Mouse (Mus musculus): ENCODE measurements at regions not wholly inside any gene's neighbourhood (a gene's known extent, or its start where the extent isn't known, plus 50 kb on each side); places are given as distances from the start of the nearest gene placed in this dataset.

DNA sequence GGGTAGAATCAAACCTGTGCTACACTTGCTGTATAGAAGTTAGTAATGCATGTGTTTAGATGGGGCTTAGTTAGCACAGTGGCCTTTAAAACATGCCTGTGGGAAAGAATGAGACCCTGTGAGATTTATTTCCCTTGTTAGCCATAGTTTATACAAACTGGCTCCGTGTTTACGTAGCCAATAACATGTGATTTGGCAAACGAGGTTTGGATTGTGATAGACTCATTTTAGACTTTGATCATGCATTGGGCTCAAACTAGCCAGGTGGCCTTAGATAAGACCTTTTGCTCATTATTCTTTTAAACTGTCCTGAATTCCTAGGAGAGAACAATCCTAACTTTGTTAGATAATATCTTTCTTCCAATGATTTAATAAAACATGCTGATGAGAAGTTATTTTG is 115.2 kb upstream of the Fam19a1 start:
- 55% methylated on average over 3 of the region's 3 CpGs for WGBS (ENCODE audit: insufficient replicate concordance)
- no peaks in the 10 kb centered on the region for H3K27me3 ChIP-seq (ENCODE audit: control insufficient read depth, insufficient read depth, low read depth, low read length)

DNA sequence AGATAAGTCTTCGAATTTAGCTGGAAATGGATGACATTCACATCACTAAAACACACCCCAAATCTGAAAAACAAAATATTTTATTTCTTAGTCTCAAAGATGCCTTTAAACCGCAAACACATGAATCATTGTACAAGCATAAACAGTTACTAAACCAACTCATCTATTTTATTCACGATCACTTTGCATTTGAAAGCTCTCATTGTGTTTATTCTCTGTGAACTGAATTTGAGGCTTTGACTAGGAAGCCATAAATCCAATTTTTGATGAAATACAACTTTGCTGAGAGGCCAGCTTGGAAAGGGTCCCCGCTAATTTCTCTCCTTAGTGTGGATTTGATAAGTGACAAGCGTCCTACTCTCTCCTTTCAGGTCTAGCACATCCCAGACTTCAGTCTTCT is 113.5 kb upstream of the Fam19a1 start:
- ATAC-seq (ENCODE audit: low read depth) = no peak
- no peaks in the 10 kb centered on the region for H3K27me3 ChIP-seq (ENCODE audit: control insufficient read depth, insufficient read depth, low read depth, low read length)
- no peak overlapping the region for H3K9ac ChIP-seq (ENCODE audit: low read depth, low read length)
- no peak overlapping the region for H3K27ac ChIP-seq (ENCODE audit: low read length)
- H3K4me3 ChIP-seq (ENCODE audit: low read depth, low read length) = no peak overlapping the region
- 64% methylated on average over 5 of the region's 5 CpGs for WGBS (ENCODE audit: insufficient replicate concordance)
- no peaks in the 10 kb centered on the region for H3K36me3 ChIP-seq (ENCODE audit: control insufficient read depth, insufficient read depth)
- no peaks in the 10 kb centered on the region for H3K9me3 ChIP-seq (replicated peaks; ENCODE audit: control insufficient read depth, low read length)
- no peak overlapping the region for H3K4me2 ChIP-seq (ENCODE audit: low read depth, low read length)
- H3K4me1 ChIP-seq (ENCODE audit: control insufficient read depth, low read depth, low read length) = no peaks in the 10 kb centered on the region

More for the DNA sequence above, 115.2 kb upstream of the Fam19a1 start:
- H3K9me3 ChIP-seq (replicated peaks; ENCODE audit: control insufficient read depth, low read length) = no peaks in the 10 kb centered on the region
- no peak for ATAC-seq (ENCODE audit: low read depth)
- H3K27ac ChIP-seq (ENCODE audit: low read length) = no peak overlapping the region
- H3K36me3 ChIP-seq (ENCODE audit: control insufficient read depth, insufficient read depth) = no peaks in the 10 kb centered on the region
- no peaks in the 10 kb centered on the region for H3K4me1 ChIP-seq (ENCODE audit: control insufficient read depth, low read depth, low read length)
- H3K4me3 ChIP-seq (ENCODE audit: low read depth, low read length) = no peak overlapping the region
- no peak overlapping the region for H3K9ac ChIP-seq (ENCODE audit: low read depth, low read length)
- no peak overlapping the region for H3K4me2 ChIP-seq (ENCODE audit: low read depth, low read length)

DNA sequence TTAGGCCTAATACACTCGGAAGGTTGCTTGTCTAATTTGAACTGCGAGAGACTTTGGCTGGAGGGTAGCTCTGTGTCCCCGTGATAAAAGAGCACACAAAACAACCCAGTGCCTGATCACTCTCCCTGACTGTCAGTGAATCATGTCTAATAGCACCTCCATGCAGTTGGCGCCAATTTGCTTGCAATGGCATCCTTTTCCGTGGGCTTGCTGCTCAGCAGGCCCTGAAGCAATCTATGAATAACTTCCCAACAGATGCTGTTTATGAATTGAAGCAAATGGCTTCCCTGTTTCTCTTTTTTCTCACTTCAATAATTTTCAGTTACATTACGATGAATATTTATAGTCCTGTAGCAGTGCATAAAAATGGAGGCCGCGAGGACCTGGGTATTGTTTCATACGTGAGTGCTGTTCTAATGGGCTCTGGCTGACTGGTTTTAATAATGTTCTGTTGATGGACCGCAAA is 112.9 kb upstream of the Fam19a1 start:
- Histone ChIP-seq H3K4me3 (ENCODE audit: low read depth, low read length) (no peak overlapping the region), H3K27ac (ENCODE audit: low read length) (no peak overlapping the region), H3K36me3 (ENCODE audit: control insufficient read depth, insufficient read depth) (no peaks in the 10 kb centered on the region), H3K4me2 (ENCODE audit: low read depth, low read length) (no peak overlapping the region), H3K9ac (ENCODE audit: low read depth, low read length) (no peak overlapping the region), H3K4me1 (ENCODE audit: control insufficient read depth, low read depth, low read length) (no peaks in the 10 kb centered on the region), H3K9me3 (replicated peaks; ENCODE audit: control insufficient read depth, low read length) (no peaks in the 10 kb centered on the region), H3K27me3 (ENCODE audit: control insufficient read depth, insufficient read depth, low read depth, low read length) (no peaks in the 10 kb centered on the region)
- no peak for ATAC-seq (ENCODE audit: low read depth)
- WGBS (ENCODE audit: insufficient replicate concordance) = 74% methylated on average over 10 of the region's 10 CpGs

DNA sequence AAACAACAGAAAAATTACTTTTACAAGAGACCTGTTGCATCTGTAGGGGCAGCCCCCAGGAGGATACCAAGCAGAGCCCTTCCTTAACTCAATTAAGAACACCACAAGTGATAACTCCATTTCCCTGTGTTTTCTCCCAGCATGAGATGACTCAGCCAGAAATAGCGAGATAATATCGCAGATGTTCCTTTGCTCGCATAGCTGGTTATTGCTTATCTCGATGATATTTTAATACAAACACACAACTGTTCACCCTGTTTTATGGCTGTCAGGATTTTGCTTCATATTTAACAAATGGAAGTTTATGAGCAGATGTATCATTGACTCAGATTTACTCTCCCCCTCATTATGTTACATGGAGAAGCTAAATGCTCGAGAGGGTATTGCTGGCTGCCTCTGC is 101.7 kb upstream of the Fam19a1 start:
- H3K27me3 ChIP-seq (ENCODE audit: control insufficient read depth, insufficient read depth, low read depth, low read length) = no peaks in the 10 kb centered on the region
- H3K36me3 ChIP-seq (ENCODE audit: control insufficient read depth, insufficient read depth) = no peaks in the 10 kb centered on the region
- no peaks in the 10 kb centered on the region for H3K9me3 ChIP-seq (replicated peaks; ENCODE audit: control insufficient read depth, low read length)
- WGBS (ENCODE audit: insufficient replicate concordance) = 69% methylated on average over 5 of the region's 5 CpGs
- no peak for ATAC-seq (ENCODE audit: low read depth)
- H3K4me2 ChIP-seq (ENCODE audit: low read depth, low read length) = no peak overlapping the region
- no peak overlapping the region for H3K9ac ChIP-seq (ENCODE audit: low read depth, low read length)
- no peaks in the 10 kb centered on the region for H3K4me1 ChIP-seq (ENCODE audit: control insufficient read depth, low read depth, low read length)
- H3K27ac ChIP-seq (ENCODE audit: low read length) = no peak overlapping the region
- H3K4me3 ChIP-seq (ENCODE audit: low read depth, low read length) = no peak overlapping the region

DNA sequence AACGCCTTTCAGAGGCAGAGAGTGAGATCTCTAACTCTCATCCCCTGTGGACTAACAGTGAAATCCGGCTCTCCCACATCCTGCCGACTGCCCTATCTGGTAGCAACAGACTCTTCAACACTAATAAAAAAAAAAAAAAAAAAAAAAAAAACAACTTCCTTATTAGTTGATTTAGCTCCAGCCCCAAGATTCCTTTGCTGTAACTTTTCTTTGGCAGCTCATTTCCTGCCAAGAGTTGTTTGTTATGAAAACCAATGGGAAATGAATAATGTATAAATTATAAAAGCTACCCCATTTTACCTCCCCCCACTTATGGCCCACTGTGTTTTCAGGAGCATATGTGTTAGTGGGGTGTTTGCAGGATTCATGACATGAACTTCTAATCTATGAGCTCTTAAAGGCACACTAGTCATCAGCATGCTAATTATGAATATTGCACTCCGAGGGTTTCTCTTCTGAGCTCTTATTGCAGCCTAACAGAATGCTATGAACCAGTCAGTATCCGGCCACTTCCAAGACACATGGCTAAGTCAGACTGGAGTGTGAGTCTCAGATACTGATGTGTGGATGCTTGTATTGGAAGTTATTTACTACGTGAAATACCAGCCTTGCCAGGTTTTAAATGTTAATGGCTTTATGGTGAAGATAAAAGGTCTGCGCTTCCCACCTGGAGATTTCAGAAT is 84.8 kb upstream of the Fam19a1 start:
- H3K36me3 ChIP-seq (ENCODE audit: control insufficient read depth, insufficient read depth) = no peaks in the 10 kb centered on the region
- H3K4me1 ChIP-seq (ENCODE audit: control insufficient read depth, low read depth, low read length) = no peaks in the 10 kb centered on the region
- H3K4me2 ChIP-seq (ENCODE audit: low read depth, low read length) = no peak overlapping the region
- no peaks in the 10 kb centered on the region for H3K27me3 ChIP-seq (ENCODE audit: control insufficient read depth, insufficient read depth, low read depth, low read length)
- no peak for ATAC-seq (ENCODE audit: low read depth)
- no peak overlapping the region for H3K4me3 ChIP-seq (ENCODE audit: low read depth, low read length)
- WGBS (ENCODE audit: insufficient replicate concordance) = 32% methylated on average over 7 of the region's 7 CpGs
- H3K9me3 ChIP-seq (replicated peaks; ENCODE audit: control insufficient read depth, low read length) = no peaks in the 10 kb centered on the region
- H3K9ac ChIP-seq (ENCODE audit: low read depth, low read length) = no peak overlapping the region
- H3K27ac ChIP-seq (ENCODE audit: low read length) = no peak overlapping the region

GRCm38 (mm10) chr6:96043711-96044110 is 69.2 kb upstream of the Fam19a1 start:
- Histone ChIP-seq H3K4me1 (ENCODE audit: control insufficient read depth, low read depth, low read length) (no peaks in the 10 kb centered on the region), H3K9me3 (replicated peaks; ENCODE audit: control insufficient read depth, low read length) (no peaks in the 10 kb centered on the region), H3K4me3 (ENCODE audit: low read depth, low read length) (no peak overlapping the region), H3K4me2 (ENCODE audit: low read depth, low read length) (no peak overlapping the region), H3K36me3 (ENCODE audit: control insufficient read depth, insufficient read depth) (no peaks in the 10 kb centered on the region), H3K27ac (ENCODE audit: low read length) (no peak overlapping the region), H3K27me3 (ENCODE audit: control insufficient read depth, insufficient read depth, low read depth, low read length) (no peaks in the 10 kb centered on the region), H3K9ac (ENCODE audit: low read depth, low read length) (no peak overlapping the region)
- no peak for ATAC-seq (ENCODE audit: low read depth)
- WGBS (ENCODE audit: insufficient replicate concordance) = 50% methylated on average over 4 of the region's 4 CpGs

DNA sequence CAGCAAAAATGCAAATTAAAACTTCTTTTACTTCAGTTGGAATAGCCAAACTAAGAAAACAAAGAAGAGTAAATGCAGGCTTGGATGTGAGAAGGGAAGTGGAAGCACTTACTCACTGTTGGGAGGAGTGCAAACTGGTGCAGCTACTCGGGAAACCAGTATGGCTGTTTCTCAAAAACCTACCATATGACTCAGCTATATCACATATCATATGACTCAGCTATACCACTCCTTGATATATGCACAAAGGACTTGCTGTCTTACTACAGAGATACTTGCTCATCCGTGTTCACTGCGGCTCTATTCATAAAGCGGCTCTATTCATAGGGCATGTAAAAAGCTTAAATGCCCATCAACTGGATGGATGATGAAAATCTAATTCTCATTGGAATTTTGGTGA is 59.5 kb upstream of the Fam19a1 start:
- 64% methylated on average over 4 of the region's 4 CpGs for WGBS (ENCODE audit: insufficient replicate concordance)

GRCm38 (mm10) chr6:96057011-96057410 is 55.9 kb upstream of the Fam19a1 start:
- Histone ChIP-seq H3K36me3 (ENCODE audit: control insufficient read depth, insufficient read depth) (no peaks in the 10 kb centered on the region), H3K9me3 (replicated peaks; ENCODE audit: control insufficient read depth, low read length) (no peaks in the 10 kb centered on the region), H3K4me3 (ENCODE audit: low read depth, low read length) (no peak overlapping the region), H3K4me2 (ENCODE audit: low read depth, low read length) (no peak overlapping the region), H3K9ac (ENCODE audit: low read depth, low read length) (no peak overlapping the region), H3K4me1 (ENCODE audit: control insufficient read depth, low read depth, low read length) (no peaks in the 10 kb centered on the region), H3K27me3 (ENCODE audit: control insufficient read depth, insufficient read depth, low read depth, low read length) (no peaks in the 10 kb centered on the region), H3K27ac (ENCODE audit: low read length) (no peak overlapping the region)
- no peak for ATAC-seq (ENCODE audit: low read depth)
- WGBS (ENCODE audit: insufficient replicate concordance) = 48% methylated on average over 2 of the region's 2 CpGs

More for the DNA sequence above, 59.5 kb upstream of the Fam19a1 start:
- H3K9ac ChIP-seq (ENCODE audit: low read depth, low read length) = no peak overlapping the region
- H3K4me2 ChIP-seq (ENCODE audit: low read depth, low read length) = no peak overlapping the region
- no peaks in the 10 kb centered on the region for H3K36me3 ChIP-seq (ENCODE audit: control insufficient read depth, insufficient read depth)
- H3K4me1 ChIP-seq (ENCODE audit: control insufficient read depth, low read depth, low read length) = no peaks in the 10 kb centered on the region
- no peaks in the 10 kb centered on the region for H3K9me3 ChIP-seq (replicated peaks; ENCODE audit: control insufficient read depth, low read length)
- ATAC-seq (ENCODE audit: low read depth) = no peak
- H3K4me3 ChIP-seq (ENCODE audit: low read depth, low read length) = no peak overlapping the region
- no peak overlapping the region for H3K27ac ChIP-seq (ENCODE audit: low read length)
- H3K27me3 ChIP-seq (ENCODE audit: control insufficient read depth, insufficient read depth, low read depth, low read length) = no peaks in the 10 kb centered on the region

- 75% methylated on average over 5 of the region's 5 CpGs for WGBS (ENCODE audit: insufficient replicate concordance)
- Histone ChIP-seq H3K27me3 (ENCODE audit: control insufficient read depth, insufficient read depth, low read depth, low read length) (no peaks in the 10 kb centered on the region), H3K27ac (ENCODE audit: low read length) (no peak overlapping the region), H3K36me3 (ENCODE audit: control insufficient read depth, insufficient read depth) (no peaks in the 10 kb centered on the region), H3K9ac (ENCODE audit: low read depth, low read length) (no peak overlapping the region), H3K9me3 (replicated peaks; ENCODE audit: control insufficient read depth, low read length) (no peaks in the 10 kb centered on the region), H3K4me3 (ENCODE audit: low read depth, low read length) (no peak overlapping the region), H3K4me1 (ENCODE audit: control insufficient read depth, low read depth, low read length) (no peaks in the 10 kb centered on the region), H3K4me2 (ENCODE audit: low read depth, low read length) (no peak overlapping the region)
- no peak for ATAC-seq (ENCODE audit: low read depth)
These were observed 55.3 kb upstream of the Fam19a1 start for GRCm38 (mm10) chr6:96057575-96058159.
